Mouse (Mus musculus) testis, postnatal 10 days (tissue): ENCODE measurements around the gene Reep1.

Experiments used
- DNase-seq: peaks from one replicate; pipeline ENCODE4 v3.0.0; 2021; ENCODE audit warnings: low spot score

The Reep1 gene

DNA sequence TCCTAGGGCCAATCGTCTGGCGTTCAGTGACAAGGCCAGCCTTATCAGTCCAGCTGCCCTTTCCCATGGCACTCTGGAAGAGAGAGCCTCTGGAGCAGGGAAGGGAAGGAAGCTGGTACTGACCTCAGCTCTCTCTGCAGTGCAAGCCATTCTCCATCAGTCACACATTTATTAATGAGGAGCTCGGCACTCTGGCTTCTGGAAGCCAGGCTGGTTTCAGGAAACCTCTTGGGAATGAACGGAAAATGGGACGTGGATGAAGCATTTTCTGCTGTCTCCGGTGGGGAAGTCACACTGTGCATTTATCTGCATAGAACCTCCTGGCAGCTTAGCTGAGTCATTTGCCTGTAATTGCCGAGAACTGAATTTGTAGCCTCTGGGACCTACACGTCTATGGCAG, 29.8 kb downstream of the Reep1 start:
- DNase-seq: no peak

DNA sequence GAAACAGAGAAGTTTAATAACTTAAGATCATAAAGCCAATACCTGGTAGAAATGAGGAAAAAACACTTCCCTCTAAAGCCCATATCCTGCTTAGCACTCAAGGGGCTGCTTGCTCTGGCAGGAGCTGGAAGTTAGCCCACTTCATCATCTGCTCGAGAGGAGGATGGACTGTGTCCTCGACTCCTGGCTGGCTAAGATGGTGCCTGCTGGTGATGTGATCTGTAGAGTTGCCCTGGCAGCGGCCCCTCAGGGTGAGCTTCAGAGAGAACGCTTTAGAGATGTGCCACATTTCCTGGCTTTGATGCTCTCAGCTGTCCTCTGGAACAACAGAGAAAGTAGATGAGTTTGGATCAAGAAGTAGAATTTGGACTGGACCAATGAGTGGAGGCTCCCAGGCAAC, 31.2 kb downstream of the Reep1 start:
- DNase-seq: no peak

DNA sequence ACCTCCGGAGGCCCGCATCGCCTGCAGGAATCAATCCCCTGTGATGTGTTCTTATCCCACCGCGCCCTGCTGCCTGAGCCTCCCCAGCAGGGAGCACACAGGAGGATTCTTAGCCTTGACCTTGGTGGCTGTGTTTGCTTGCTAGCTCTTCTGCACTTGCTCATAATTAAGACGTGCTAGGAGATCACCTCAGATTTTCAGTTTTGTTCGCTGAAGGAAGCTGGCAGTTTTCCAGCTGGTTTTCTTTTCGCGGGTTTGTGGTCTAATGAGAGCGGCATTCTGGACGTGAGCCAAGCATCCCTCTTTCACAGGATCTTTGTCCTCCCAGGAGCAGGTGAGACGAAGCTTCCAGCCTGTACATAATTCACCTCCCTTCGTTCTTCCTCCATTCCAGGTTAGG, 33.6 kb downstream of the Reep1 start:
- DNase-seq: peak; percentile 57

DNA sequence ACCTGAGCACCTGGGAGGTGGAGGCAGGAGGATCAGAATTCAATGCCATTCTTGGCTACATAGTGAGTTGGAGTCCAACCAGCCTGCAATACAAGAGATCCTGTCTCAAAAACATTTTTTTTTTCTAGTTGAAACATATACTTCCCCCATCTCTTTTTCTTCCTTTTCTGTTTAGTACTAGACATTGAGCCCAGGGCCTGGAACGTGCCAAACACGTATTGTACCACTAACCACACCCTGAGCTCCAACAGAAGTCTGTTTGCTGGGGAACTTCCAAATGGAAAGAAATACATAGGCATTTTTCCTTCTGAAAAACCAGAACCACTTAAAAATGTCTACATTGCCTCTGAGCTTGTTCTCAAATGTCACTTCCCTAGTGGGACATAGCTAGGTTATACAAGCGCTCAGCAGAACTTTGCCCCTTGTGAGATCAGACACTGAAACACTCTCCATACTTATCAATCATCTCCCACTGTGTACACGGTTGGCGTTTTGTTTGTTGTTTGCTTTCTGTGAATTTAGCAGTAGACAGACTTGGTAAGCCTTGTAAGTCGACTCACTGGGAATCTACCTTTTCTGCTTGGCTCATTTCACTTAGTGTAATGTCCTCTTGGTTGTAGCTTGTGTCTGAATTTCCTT, 34.8 kb downstream of the Reep1 start:
- DNase-seq: no peak

DNA sequence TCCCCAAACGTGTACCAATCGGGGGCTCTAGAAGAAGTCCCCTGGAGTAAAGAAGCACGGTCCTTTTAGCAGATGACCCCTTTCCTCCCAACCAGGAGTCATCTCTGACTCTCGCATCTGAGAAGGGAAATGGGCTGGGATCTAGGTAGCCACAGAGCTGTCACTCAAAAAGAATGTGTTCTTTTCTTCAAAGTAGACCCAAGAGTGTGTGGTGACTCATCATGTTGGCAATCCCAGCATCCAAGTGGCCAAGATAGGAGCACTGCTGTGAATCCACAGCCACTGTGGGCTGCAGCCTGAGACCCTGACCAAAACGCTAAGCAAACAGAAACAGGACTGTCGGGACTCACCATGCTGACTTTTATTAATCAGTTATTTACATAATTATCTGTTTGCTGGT, 37.6 kb downstream of the Reep1 start:
- DNase-seq: no peak

DNA sequence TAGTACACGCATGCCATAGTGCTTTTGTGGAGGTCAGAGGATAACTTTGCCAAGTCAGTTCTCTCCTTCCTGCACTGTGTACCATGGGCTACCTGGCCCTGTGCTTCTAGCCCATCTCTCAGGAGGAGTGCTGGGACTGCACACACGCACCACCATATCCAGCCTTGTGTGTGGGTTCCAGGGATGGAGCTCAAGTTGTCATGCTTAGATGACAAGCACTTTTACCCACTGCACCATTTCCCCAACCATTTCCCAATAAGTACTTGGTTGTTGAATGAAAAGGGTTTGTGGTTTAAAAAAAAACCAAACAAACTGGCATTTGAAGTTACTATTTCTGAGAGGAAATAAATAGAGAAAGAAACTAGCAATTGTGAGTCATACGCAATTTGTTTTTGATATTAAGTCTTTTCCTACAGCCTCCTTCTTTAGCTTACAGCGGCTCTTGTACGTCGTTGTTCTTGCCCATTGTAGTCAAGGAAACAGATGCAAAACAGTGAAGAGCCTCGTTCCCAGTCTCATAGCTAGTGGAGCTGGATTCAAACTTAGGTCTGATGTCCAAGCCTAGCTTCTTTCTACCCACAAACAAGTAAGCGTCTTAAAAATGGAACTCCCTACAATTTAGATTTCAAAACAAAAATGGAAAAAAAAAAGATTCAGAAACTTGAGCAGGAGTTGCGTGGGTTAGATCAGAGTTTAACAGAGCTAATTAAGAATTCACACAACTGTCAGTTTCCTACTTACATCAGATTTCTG, 38.3 kb downstream of the Reep1 start:
- no peak for DNase-seq

DNA sequence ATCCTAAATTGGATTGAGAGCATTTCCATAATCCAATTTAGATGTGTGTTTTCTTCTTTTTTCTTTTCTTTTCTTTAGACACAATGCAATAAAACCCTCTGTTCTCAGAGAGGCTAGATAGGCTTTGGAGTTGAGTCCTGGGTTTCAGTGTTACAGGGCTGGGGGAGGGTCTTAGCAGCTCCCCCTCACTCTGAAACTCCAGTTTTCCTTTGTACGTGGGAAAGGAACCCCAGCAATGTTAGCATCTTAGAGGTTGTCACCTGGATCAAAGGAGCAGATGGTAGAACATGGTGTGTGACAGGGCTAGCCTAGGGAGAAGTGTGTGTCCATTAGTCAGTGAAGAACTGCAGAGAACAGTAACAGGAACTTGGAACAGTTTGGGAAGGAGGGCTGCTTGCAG, 38.9 kb downstream of the Reep1 start:
- DNase-seq: no peak

DNA sequence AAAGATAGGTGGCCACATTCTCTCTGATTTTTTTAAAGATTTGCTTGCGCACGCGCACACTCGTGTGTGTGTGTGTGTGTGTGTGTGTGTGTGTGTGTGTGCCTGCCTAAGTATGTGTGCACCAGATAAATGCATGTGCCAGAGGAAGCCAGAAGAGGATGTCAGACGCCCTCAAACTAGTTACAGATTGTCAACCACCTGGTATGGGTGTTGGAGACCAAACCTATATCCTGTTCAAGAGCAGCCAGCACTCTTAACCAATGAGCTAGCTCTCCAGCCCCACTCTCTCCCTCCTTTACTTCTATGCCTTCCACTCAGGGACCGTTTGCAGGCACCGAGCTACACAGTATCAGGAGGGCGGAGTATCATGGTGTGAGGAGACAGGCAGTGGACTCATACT, 39.5 kb downstream of the Reep1 start:
- no peak for DNase-seq

DNA sequence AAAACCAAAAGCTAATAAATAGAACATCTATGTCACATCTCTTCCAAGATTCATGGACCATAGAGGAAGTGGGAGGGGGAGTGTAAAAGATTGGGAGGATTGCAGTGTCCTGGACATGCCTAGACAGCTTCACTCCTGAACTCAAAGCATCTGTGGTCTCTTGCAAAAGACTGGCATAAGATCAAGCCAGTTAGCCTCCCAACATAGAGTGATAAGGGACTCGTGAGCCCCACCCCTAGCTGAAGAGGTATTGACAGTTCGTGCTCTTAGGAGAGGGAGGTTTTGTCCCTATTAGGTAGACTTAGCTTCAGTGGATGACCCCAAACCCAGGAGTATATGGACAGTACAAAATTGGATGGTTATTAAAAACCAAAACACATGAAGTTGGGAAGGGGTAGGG, 44.2 kb downstream of the Reep1 start:
- DNase-seq: no peak

DNA sequence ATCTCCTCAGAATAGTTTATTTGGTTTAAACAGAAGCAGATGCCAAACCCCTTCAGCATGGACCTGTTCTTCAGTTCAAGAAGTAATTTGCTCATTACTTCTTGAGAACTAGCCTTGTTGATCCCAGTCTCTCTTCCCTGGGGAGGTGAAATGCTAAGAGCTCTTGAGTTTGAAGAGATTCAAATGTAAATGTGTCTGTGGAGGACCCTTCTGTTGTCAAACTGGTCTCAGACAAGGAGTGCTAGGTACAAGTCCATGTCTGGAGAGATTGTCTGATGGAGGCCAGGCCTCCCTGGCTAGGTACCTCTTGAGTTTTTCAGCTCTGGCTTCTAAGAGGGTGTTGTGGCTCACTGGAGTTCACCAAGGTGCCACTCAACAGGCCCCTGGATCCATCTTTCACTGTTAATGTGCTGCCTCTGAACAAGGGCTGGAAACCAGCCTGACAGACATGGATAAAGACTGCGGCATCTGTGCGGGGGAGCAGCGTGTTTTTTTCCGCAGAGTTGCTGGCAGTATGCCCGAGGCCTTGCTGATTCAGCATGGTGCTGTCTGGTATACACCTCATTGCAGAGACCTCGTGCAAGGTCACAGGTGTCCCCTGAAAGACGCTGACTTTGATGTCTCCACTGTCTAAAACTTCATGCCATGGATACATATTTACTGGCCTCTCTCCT, 45.6 kb downstream of the Reep1 start:
- DNase-seq: peak; percentile 84

DNA sequence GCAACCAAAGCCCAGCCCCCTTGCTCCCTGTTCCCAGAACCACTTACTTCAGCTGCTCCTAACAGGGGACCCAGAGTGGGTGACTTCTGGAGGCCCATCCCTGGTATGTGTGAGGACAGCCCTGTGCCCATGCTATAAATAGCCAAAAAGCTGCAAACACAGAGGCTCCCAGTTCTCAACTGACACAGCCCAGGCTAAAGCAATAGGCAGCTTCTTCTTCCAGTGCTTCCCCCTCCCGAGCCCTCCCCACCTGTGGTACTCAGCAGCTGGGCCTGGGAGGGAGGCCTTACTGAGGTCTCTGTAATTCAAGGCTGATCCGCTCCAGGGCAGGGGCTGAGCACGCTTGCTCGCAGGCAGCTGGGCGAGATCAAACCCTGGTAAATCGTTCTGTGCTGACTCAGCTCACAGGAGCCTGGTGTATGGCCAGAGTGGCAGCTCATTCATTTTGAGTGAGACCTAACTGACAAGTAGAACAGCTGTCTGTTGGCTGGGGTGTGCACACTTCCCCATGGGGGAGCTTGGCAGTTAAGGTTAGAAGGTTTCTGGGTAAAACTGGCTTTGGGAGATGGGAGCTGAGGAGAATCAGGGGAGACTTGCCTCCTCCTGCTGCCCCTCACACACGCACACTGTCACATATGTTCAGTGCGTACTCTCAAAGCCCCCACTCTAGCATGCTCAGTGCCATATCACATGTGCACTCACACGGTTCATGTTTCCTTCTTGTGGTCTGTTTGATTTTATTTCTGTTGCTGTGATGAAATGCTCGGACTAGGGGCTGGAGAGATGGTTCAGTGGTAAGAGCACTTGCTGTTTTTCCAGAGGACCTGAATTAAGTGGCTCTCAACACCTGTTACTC, 49.9 kb downstream of the Reep1 start:
- DNase-seq: peak; percentile 57

DNA sequence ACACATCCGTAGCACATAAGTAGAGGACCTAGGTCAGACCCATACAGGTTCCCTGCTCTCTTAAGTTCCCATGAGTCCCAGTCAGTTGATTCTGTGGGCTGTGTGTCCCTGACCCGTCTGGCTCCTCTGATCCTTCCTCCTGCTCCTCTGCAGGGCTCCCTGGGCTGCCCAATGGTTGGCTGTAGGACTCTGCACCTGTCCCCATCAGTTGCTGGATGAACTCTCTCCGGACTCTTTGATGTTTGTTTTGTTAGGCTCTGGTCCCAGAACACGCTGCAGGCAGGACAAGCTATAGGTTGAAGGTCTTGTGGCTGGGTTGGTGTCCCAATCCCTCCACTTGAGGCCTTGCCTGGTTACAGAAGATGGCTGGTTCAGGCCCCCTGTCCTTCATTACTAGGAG, 51.4 kb downstream of the Reep1 start:
- DNase-seq: no peak

DNA sequence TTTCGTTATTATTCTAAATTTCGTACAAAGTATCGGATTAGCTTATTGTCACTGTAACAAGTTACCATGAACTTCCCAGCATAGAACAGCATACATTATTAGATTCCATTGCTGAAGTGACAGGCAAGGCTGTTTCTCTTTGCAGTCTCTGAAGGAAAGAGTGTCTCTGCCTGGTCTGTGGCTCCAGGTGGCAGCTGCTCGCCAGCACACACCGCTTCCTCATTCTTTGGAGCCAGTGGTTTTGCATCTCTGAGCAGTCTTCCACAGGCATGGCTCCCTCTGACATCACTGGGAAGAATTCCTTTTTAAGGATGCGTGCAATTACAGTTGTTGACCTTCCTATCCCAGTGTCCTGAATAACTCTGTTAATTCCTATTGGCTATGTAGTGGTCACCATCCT, 52.7 kb downstream of the Reep1 start:
- no peak for DNase-seq

DNA sequence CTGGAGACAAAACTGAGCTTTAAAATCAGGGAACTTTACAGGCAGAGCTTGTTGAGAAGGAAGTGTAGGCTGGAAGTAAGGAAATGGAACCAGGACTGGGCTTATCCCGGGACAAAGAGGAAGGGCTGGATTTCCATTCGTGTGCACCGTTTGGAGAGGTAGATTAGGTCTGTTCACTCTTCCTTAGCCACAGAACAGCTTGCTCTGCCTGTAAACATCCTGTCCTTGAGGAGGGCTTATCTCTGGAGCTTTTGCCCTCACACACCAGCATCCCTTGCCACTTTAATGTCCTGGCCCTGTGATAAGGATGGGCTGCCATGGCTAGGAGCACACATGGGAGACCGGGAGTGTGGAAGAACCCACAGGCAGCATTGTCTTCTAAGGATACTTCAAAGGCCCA, 60.4 kb downstream of the Reep1 start:
- no peak for DNase-seq

DNA sequence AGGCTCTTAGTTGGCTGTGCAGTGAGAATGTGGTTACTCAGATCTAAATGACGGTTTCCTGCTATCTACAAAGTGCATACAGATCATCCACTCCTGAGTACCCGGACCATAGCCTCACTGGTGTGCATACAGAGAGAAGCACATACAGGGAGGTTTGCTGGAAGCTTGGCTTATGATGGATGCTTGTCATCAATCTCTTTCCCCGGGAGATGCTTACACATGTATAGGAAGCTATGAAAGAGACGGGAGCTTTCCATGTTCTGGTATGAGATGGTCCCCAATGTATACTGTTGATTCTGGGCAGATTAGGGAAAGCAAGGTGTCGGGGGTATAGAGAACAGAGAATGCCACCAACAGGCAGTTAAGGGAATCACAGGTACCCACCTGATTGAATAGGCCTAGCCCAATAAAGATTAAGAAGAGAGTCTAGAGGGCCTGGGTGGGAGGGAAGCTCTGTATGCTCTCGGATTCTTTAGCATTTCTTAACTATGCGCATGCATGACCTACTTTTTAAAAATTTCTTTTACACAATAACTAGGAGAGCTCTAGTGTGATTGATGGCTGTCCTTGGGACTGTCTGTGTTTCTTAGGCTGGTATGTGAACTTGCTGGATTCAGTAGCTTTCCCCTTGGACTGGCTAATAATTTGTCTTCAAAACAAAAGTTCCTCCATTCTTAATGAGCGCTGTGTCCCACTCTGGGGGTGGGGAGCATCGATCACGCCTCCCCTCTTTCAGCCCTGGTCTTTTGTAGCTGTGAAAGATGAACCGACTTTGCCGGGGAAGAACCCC, 62.7 kb downstream of the Reep1 start:
- no peak for DNase-seq

DNA sequence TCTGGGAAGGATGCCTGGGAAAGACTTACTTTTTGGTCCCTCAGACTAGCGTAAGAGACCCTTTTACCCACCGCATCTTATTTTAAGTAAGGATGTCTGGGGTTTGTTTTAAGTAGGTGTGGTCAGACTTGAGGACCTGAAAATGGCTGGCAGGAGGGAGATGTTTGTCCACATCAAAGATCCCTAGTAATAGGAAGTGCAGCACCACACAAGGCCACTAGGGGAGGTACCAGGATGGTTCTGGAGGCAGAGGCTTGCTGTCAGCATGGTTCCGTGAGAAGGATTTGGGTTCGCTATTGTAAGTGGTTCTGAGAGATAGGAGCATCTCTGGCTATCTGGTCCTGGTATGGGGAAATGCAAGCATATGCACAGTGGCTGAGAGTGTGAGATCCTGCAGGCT, 63.5 kb downstream of the Reep1 start:
- DNase-seq: no peak

DNA sequence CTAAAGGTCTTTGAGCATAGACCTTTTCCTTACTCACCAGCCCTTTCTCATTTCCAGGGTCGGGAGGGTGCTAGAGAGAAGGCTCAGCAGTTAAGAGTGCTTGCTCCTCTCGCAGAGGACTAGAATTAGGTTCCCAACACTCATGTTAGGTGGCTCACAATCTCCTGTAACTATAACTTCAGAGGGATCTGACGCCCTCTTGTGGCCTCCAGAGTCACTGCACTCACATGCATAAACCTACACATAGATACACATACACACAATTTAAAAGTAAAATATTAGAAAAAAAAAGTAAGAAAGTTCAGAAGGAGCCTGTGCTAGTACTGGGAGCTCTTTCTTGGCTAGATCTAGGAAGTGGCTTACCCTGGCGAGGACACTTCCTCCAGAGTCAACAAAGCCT, 63.9 kb downstream of the Reep1 start:
- DNase-seq: no peak

DNA sequence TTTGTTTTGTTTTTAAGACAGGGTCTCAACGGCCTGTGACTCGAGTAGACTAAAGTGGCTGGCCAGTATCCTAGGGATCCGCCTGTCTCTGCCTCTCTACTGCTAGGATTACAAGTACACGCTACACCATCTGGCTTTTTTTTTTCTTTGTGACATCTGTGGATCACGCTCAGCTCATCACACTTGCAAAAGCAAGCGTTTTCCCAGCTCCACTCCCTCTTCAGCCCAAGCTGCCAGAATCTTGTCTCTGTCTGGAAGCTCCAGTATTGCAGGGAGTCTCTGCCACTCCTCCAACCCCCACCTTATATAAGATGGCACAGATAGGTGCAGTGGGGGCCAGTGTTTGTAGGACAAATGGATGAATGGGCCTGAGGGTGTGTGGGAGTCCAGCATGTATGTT, 64.8 kb downstream of the Reep1 start:
- DNase-seq: no peak

DNA sequence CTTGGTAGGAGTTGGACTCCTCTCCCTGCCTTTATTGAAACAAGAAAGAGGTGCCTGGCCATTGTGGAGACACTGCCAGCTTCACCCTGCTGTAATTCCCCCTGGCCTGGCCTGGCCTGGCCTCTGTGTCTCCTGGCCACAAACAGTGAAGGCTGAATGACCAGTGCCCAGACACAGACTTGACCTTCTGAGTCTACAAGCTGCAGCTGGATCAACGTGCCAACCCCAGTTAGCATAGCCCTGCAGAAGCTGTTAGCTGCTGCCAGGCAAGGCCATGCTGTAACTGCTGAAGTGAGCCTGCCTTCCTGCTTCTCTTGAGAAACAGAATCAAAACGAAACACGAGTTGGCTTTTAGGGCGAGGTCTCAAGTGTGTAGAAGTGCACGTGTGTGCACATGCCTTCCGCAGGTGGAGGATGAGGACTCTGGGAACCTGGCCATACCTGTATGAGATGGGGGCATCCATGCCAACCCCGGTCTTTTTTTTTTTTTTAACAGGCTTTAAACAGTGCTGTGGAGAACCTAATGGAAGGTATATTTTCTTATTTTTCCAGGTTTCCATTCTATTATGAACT, 65.4 kb downstream of the Reep1 start:
- DNase-seq: no peak

DNA sequence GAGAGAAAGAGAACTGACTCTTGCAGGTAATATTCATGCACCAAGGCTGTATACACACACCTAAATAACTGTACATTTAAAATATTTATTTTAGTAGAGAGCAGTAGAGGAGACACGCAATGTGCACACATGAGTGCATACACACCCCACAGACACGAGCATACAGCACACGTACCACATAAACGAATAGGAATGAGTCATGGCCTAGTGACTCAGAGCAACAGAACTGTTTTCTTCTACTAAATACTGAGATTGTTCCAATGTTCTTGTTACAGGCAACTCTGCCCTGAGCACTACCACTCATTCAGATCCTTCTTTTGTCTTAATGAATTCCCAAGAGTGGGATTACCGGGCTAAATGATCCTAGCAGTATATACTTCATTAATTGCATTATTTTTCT, 70.7 kb downstream of the Reep1 start:
- DNase-seq: no peak

DNA sequence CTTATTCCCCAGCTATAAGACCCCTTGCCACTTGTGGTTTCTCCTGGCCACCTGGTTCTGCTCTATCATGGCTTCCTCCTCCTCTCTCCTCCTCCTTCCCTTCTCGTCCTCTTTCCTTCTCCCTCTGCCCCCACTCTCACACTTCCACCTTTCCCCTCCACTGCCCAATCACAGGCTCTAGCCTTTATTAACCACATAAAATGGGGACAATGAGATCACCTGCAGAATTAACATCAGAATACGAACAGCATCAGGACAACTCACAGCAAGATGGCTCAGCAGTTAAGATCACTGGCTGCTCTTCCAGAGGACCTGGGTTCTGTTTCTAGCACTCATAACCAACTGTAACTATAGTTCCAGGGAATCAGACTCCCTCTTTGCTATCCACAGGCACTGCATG, 72.5 kb downstream of the Reep1 start:
- DNase-seq: no peak
